Mouse (Mus musculus) embryonic facial prominence, embryonic 14.5 days (tissue): ENCODE results near the gene Nbea. TPM values are rescaled to one million over a fixed set of nuclear protein-coding genes. Genes with fewer than 3 reads are reported as not detected.

Source experiments
- ATAC-seq: fragments of 200-750 bp; cut with Nextera tagmentation; 2 replicates; pipeline ENCODE4 v1.8.0; 2017; ENCODE audit warnings: low read depth, moderate number of reproducible peaks, moderate TSS enrichment
- DNase-seq: peaks from one replicate; pipeline ENCODE4 v3.0.0-alpha.2; 2015; ENCODE audit warnings: low spot score
- H3K27ac ChIP-seq: fragments of 300-500 bp; sonication (generic); replicated peaks from 2 replicates; pipeline ENCODE4 v1.5.1; 2014; ENCODE audit warnings: low read depth, mild to moderate bottlenecking, low read length, moderate library complexity
- H3K27me3 ChIP-seq: fragments of 300-500 bp; sonication (generic); replicated peaks from 2 replicates; pipeline ENCODE4 v1.6.1; 2014; ENCODE audit warnings: low read length; ENCODE audit not compliant: control insufficient read depth, insufficient read depth
- H3K36me3 ChIP-seq: fragments of 300-500 bp; sonication (generic); 2 replicates; pipeline ENCODE4 v1.6.1; 2014; ENCODE audit warnings: low read length, mixed read lengths; ENCODE audit not compliant: control insufficient read depth, insufficient read depth
- H3K4me1 ChIP-seq: fragments of 300-500 bp; sonication (generic); 2 replicates; pipeline ENCODE4 v1.6.1; 2014; ENCODE audit warnings: antibody characterized with exemption, low read length; ENCODE audit not compliant: control insufficient read depth, insufficient read depth
- H3K4me2 ChIP-seq: fragments of 300-500 bp; sonication (generic); 2 replicates; pipeline ENCODE4 v1.6.1; 2014; ENCODE audit warnings: low read depth, mild to moderate bottlenecking, low read length, moderate library complexity, mixed read lengths
- H3K4me3 ChIP-seq: fragments of 300-500 bp; sonication (generic); 2 replicates; pipeline ENCODE4 v1.5.1; 2014; ENCODE audit warnings: low read depth, mild to moderate bottlenecking, low read length
- H3K9ac ChIP-seq: fragments of 300-500 bp; sonication (generic); 2 replicates; pipeline ENCODE4 v1.6.1; 2014; ENCODE audit warnings: low read depth, mild to moderate bottlenecking, low read length, moderate library complexity, mixed read lengths
- H3K9me3 ChIP-seq: fragments of 300-500 bp; sonication (generic); 2 replicates; pipeline ENCODE4 v1.6.1; 2016; ENCODE audit warnings: low read length; ENCODE audit not compliant: control insufficient read depth
- WGBS: fragments of 180-500 bp; shearing (Covaris S2); extraction: QIAGEN DNeasy Blood & Tissue Kit; methylation state at CpG from one replicate; pipeline ENCODE4 v1.1.7; 2014; 5-methylcytosine and 5-hydroxymethylcytosine counted together
- polyA plus RNA-seq: library from polyadenylated mRNA; unstranded; fragments of >200 nt; fragmentation: Nextera tagmentation; extraction: Ambion mirVana; gene quantifications from 2 replicates; pipeline ENCODE4 v1.2.1, GENCODE M21; 2014

The Nbea gene
- polyA plus RNA-seq, 1 experiment from 2014 or later: 17.9 TPM

GRCm38 (mm10) chr3:55768654-55769053 lies 414.8 kb downstream of the Nbea start:
- no peak overlapping the region for H3K9ac ChIP-seq
- no peaks in the 10 kb centered on the region; the same call in 1 of the 2 replicates for H3K4me1 ChIP-seq
- H3K27me3 ChIP-seq: no peaks in the 10 kb centered on the region
- no peak overlapping the region for H3K4me2 ChIP-seq
- ATAC-seq (no peak), DNase-seq (no peak)
- WGBS: 95% methylated on average over 2 of the region's 2 CpGs
- no peaks in the 10 kb centered on the region for H3K9me3 ChIP-seq
- no peaks in the 10 kb centered on the region for H3K36me3 ChIP-seq
- H3K4me3 ChIP-seq: no peak overlapping the region
- H3K27ac ChIP-seq: no peak overlapping the region

GRCm38 (mm10) chr3:55763591-55763990 lies 419.9 kb downstream of the Nbea start:
- Histone ChIP-seq H3K27ac (no peak overlapping the region), H3K36me3 (no peaks in the 10 kb centered on the region), H3K4me1 (no peaks in the 10 kb centered on the region; the same call in 1 of the 2 replicates), H3K27me3 (no peaks in the 10 kb centered on the region), H3K4me3 (no peak overlapping the region), H3K4me2 (no peak overlapping the region), H3K9me3 (no peaks in the 10 kb centered on the region), H3K9ac (no peak overlapping the region)
- 53% methylated on average over 8 of the region's 8 CpGs for WGBS
- DNase-seq: no peak
- ATAC-seq: no peak

GRCm38 (mm10) chr3:55758297-55758696 lies 425.2 kb downstream of the Nbea start:
- ATAC-seq: no peak
- Histone ChIP-seq H3K4me1 (0 out of 2 replicates have a peak, but pooled peaks cover 16% of the 10 kb centered on the region), H3K27me3 (no peaks in the 10 kb centered on the region), H3K9me3 (no peaks in the 10 kb centered on the region), H3K4me2 (no peak overlapping the region), H3K9ac (no peak overlapping the region), H3K36me3 (no peaks in the 10 kb centered on the region), H3K4me3 (no peak overlapping the region), H3K27ac (no peak overlapping the region)
- DNase-seq: peak; percentile 78
- 39% methylated on average over 8 of the region's 8 CpGs for WGBS

GRCm38 (mm10) chr3:55756602-55757190 lies 426.8 kb downstream of the Nbea start:
- peak; percentile 76 for DNase-seq
- H3K27ac ChIP-seq: peak overlapping the region; percentile 33; the same call in 1 of the 2 replicates
- H3K9me3 ChIP-seq: no peaks in the 10 kb centered on the region
- 55% methylated on average over 11 of the region's 11 CpGs for WGBS
- no peak overlapping the region for H3K4me2 ChIP-seq
- no peak overlapping the region for H3K9ac ChIP-seq
- 0 out of 2 replicates have a peak, but pooled peaks cover 16% of the 10 kb centered on the region for H3K4me1 ChIP-seq
- H3K27me3 ChIP-seq: no peaks in the 10 kb centered on the region
- no peak overlapping the region for H3K4me3 ChIP-seq
- no peaks in the 10 kb centered on the region for H3K36me3 ChIP-seq
- peak; percentile 83 for ATAC-seq

- no peaks in the 10 kb centered on the region for H3K36me3 ChIP-seq
- ATAC-seq (peak; percentile 60), DNase-seq (peak; percentile 73)
- no peaks in the 10 kb centered on the region for H3K27me3 ChIP-seq
- no peak overlapping the region for H3K4me3 ChIP-seq
- no peak overlapping the region for H3K4me2 ChIP-seq
- H3K9me3 ChIP-seq: no peaks in the 10 kb centered on the region
- H3K9ac ChIP-seq: no peak overlapping the region
- 0 out of 2 replicates have a peak, but pooled peaks cover 23% of the 10 kb centered on the region for H3K4me1 ChIP-seq
- H3K27ac ChIP-seq: peak overlapping the region; percentile 33; the same call in 1 of the 2 replicates
- WGBS: 36% methylated on average over 11 of the region's 11 CpGs
These were observed 427.5 kb downstream of the Nbea start for GRCm38 (mm10) chr3:55755805-55756601.

GRCm38 (mm10) chr3:55754981-55755608 lies 428.4 kb downstream of the Nbea start:
- Histone ChIP-seq H3K4me1 (0 out of 2 replicates have a peak, but pooled peaks cover 23% of the 10 kb centered on the region), H3K9ac (no peak overlapping the region), H3K27me3 (no peaks in the 10 kb centered on the region), H3K27ac (no peak overlapping the region), H3K9me3 (no peaks in the 10 kb centered on the region), H3K4me3 (no peak overlapping the region), H3K36me3 (no peaks in the 10 kb centered on the region), H3K4me2 (no peak overlapping the region)
- WGBS: 72% methylated on average over 6 of the region's 6 CpGs
- ATAC-seq (no peak; the same call in 1 of the 2 replicates), DNase-seq (no peak)

GRCm38 (mm10) chr3:55753872-55754271 lies 429.6 kb downstream of the Nbea start:
- H3K27me3 ChIP-seq: no peaks in the 10 kb centered on the region
- no peak overlapping the region for H3K4me3 ChIP-seq
- H3K27ac ChIP-seq: no peak overlapping the region
- no peak overlapping the region for H3K9ac ChIP-seq
- no peak overlapping the region for H3K4me2 ChIP-seq
- no peaks in the 10 kb centered on the region for H3K9me3 ChIP-seq
- DNase-seq (no peak), ATAC-seq (no peak)
- 89% methylated on average over 6 of the region's 6 CpGs for WGBS
- 0 out of 2 replicates have a peak, but pooled peaks cover 23% of the 10 kb centered on the region for H3K4me1 ChIP-seq
- no peaks in the 10 kb centered on the region for H3K36me3 ChIP-seq

GRCm38 (mm10) chr3:55752558-55752957 lies 430.9 kb downstream of the Nbea start:
- ATAC-seq: no peak
- Histone ChIP-seq H3K4me2 (no peak overlapping the region), H3K27me3 (no peaks in the 10 kb centered on the region), H3K27ac (no peak overlapping the region), H3K4me3 (no peak overlapping the region), H3K4me1 (0 out of 2 replicates have a peak, but pooled peaks cover 23% of the 10 kb centered on the region), H3K9me3 (no peaks in the 10 kb centered on the region), H3K9ac (no peak overlapping the region), H3K36me3 (no peaks in the 10 kb centered on the region)
- WGBS: 84% methylated on average over 4 of the region's 4 CpGs
- DNase-seq: no peak
